Mouse (Mus musculus) erythroblast, embryonic 14.5 days (primary cell): ENCODE measurements around the gene Azgp1. TPM values are rescaled to one million over a fixed set of nuclear protein-coding genes. Genes with fewer than 3 reads are reported as not detected.
"Not testable (repeated sequence)": the region's sequence is repeated elsewhere in the genome, so short reads cannot be mapped to it uniquely, and the experiment has no call there.

ENCODE experiments used
- H3K27me3 ChIP-seq: 2 replicates; pipeline ENCODE4 v1.6.1; 2012; ENCODE audit warnings: inconsistent platforms; ENCODE audit not compliant: control insufficient read depth
- H3K36me3 ChIP-seq: 2 replicates; pipeline ENCODE4 v1.6.1; 2012; ENCODE audit warnings: mild to moderate bottlenecking, inconsistent platforms; ENCODE audit not compliant: control insufficient read depth
- H3K4me1 ChIP-seq: 2 replicates; pipeline ENCODE4 v1.6.1; 2012; ENCODE audit warnings: inconsistent platforms; ENCODE audit not compliant: control insufficient read depth
- H3K4me3 ChIP-seq: replicated peaks from 2 replicates; pipeline ENCODE3; 2012; ENCODE audit warnings: moderate library complexity, mild to moderate bottlenecking, inconsistent platforms
- H3K9me3 ChIP-seq: 2 replicates; pipeline ENCODE4 v1.6.1; 2012; ENCODE audit warnings: low read length, inconsistent platforms, mixed read lengths; ENCODE audit not compliant: control insufficient read depth
- GATA1 ChIP-seq: IDR thresholded peaks from 2 replicates; pipeline ENCODE4 v1.6.1; 2012; ENCODE audit warnings: low read length, inconsistent platforms, mixed read lengths
- TAL1 ChIP-seq: IDR thresholded peaks from 3 replicates; pipeline ENCODE4 v1.6.1; 2012; ENCODE audit warnings: low read length, inconsistent platforms, mixed read lengths
- polyA plus RNA-seq: library from polyadenylated mRNA; stranded (reverse); fragments of >175 nt; gene quantifications from 2 replicates; pipeline ENCODE4 v1.2.3, GENCODE M21; 2012

Gene Azgp1
- not detected in 2 replicates for polyA plus RNA-seq

- Histone ChIP-seq H3K36me3 (no peaks in the 10 kb centered on the region), H3K27me3 (no peaks in the 10 kb centered on the region), H3K4me1 (no peaks in the 10 kb centered on the region), H3K4me3 (no peak within 1 kb of the TSS), H3K9me3 (no peaks in the 10 kb centered on the region)
- TF ChIP-seq GATA1 (no peak), TAL1 (no peak)
Observed at GRCm38 (mm10) chr5:137981300-137981699, at the start of gene Azgp1. Azgp1 (plus strand) TSS chr5:137981520.

- H3K36me3 ChIP-seq, H3K4me3 ChIP-seq, H3K27me3 ChIP-seq, H3K9me3 ChIP-seq, H3K4me1 ChIP-seq: not testable (repeated sequence)
Observed at GRCm38 (mm10) chr5:137933934-137934333, 47.4 kb upstream of the Azgp1 start.

- H3K4me3 ChIP-seq = no peak overlapping the region
- H3K4me1 ChIP-seq = no peaks in the 10 kb centered on the region
- H3K36me3 ChIP-seq = no peaks in the 10 kb centered on the region
- H3K9me3 ChIP-seq = no peaks in the 10 kb centered on the region
- no peaks in the 10 kb centered on the region for H3K27me3 ChIP-seq
- TF ChIP-seq TAL1 (no peak), GATA1 (no peak)
Observed at GRCm38 (mm10) chr5:137936486-137936885, 44.8 kb upstream of the Azgp1 start.

GRCm38 (mm10) chr5:137937238-137937637 lies 44.1 kb upstream of the Azgp1 start:
- no peaks in the 10 kb centered on the region for H3K9me3 ChIP-seq
- no peak for TF ChIP-seq GATA1
- no peak for TF ChIP-seq TAL1
- H3K36me3 ChIP-seq = no peaks in the 10 kb centered on the region
- H3K4me3 ChIP-seq = no peak overlapping the region
- H3K4me1 ChIP-seq = no peaks in the 10 kb centered on the region
- no peaks in the 10 kb centered on the region for H3K27me3 ChIP-seq

GRCm38 (mm10) chr5:137940948-137941347 lies 40.4 kb upstream of the Azgp1 start:
- Histone ChIP-seq H3K4me3 (no peak overlapping the region), H3K36me3 (no peaks in the 10 kb centered on the region), H3K4me1 (no peaks in the 10 kb centered on the region), H3K9me3 (no peaks in the 10 kb centered on the region), H3K27me3 (no peaks in the 10 kb centered on the region)
- TF ChIP-seq GATA1 = no peak
- TF ChIP-seq TAL1 = no peak

- Histone ChIP-seq H3K27me3 (no peaks in the 10 kb centered on the region), H3K4me3 (no peak overlapping the region), H3K36me3 (no peaks in the 10 kb centered on the region), H3K9me3 (no peaks in the 10 kb centered on the region), H3K4me1 (no peaks in the 10 kb centered on the region)
- TF ChIP-seq GATA1 = no peak
- no peak for TF ChIP-seq TAL1
Observed at GRCm38 (mm10) chr5:137943133-137943532, 38.2 kb upstream of the Azgp1 start.

- no peaks in the 10 kb centered on the region for H3K27me3 ChIP-seq
- TF ChIP-seq GATA1 (no peak), TAL1 (no peak)
- no peaks in the 10 kb centered on the region for H3K9me3 ChIP-seq
- H3K4me1 ChIP-seq = no peaks in the 10 kb centered on the region
- H3K4me3 ChIP-seq = no peak overlapping the region
- H3K36me3 ChIP-seq = no peaks in the 10 kb centered on the region
Observed at GRCm38 (mm10) chr5:137947303-137947702, 34.0 kb upstream of the Azgp1 start.

- TF ChIP-seq TAL1 (no peak), GATA1 (no peak)
- H3K9me3 ChIP-seq = no peaks in the 10 kb centered on the region
- no peak overlapping the region for H3K4me3 ChIP-seq
- no peaks in the 10 kb centered on the region for H3K27me3 ChIP-seq
- H3K36me3 ChIP-seq = no peaks in the 10 kb centered on the region
- no peaks in the 10 kb centered on the region for H3K4me1 ChIP-seq
Observed at GRCm38 (mm10) chr5:137951218-137951617, 30.1 kb upstream of the Azgp1 start.

GRCm38 (mm10) chr5:137956404-137956803 lies 24.9 kb upstream of the Azgp1 start:
- Histone ChIP-seq H3K4me3 (no peak overlapping the region), H3K4me1 (no peaks in the 10 kb centered on the region), H3K9me3 (0 out of 2 replicates have a peak, but pooled peaks cover 2% of the 10 kb centered on the region), H3K27me3 (no peaks in the 10 kb centered on the region), H3K36me3 (no peaks in the 10 kb centered on the region)
- TF ChIP-seq GATA1 = no peak
- no peak for TF ChIP-seq TAL1

- Histone ChIP-seq H3K4me3 (no peak within 1 kb of the TSS), H3K36me3 (no peaks in the 10 kb centered on the region), H3K9me3 (0 out of 2 replicates have a peak, but pooled peaks cover 2% of the 10 kb centered on the region), H3K4me1 (no peaks in the 10 kb centered on the region), H3K27me3 (no peaks in the 10 kb centered on the region)
- TF ChIP-seq GATA1 = no peak
Observed at GRCm38 (mm10) chr5:137962945-137963344, 18.4 kb upstream of the Azgp1 start, which contains the start of gene Gjc3. Gjc3 (minus strand) TSS chr5:137963098.
